Mouse (Mus musculus): ENCODE measurements around the gene Aaed1. TPM values are rescaled to one million over a fixed set of nuclear protein-coding genes. Genes with fewer than 3 reads are reported as not detected.

The Aaed1 gene
- polyA plus RNA-seq, 1 experiment from 2014 or later = 20.9 TPM

DNA sequence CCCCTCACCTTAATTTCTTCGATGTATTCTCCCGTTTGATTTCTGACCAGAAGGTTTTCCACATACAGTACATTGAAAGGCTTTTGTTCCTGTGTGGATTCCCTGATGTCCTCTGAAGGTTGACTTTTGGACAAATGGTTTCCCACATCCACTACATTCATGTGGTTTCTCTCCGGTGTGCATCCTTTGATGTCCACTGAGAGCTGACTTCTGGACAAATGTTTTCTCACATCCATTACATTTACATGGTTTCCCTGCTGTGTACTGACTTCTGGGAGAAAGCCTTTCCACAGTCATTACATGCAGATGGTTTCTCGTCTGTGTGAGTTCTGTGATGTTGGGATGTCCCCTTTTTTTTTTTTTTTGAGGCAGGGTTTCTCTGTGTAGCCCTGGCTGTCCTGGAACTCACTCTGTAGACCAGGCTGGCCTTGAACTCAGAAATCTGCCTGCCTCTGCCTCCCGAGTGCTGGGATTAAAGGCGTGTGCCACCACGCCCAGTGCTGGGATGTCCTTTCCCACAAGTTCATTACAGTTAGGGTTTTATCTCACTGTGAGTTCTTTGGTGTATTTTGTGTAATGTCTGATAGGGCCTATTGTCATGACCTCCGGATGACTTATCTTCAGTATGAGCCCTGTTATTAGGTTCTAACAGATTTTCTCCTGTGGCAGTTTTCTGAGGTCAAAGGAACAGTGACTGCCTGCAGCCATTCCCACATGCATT is 10.2 kb upstream of the Aaed1 start:
- Histone ChIP-seq H3K9ac (no peak overlapping the region), H3K4me2 (no peak overlapping the region), H3K4me1 (replicated peaks) (no peaks in the 10 kb centered on the region), H3K9me3 (no peaks in the 10 kb centered on the region), H3K27ac (replicated peaks) (no peak overlapping the region), H3K27me3 (no peaks in the 10 kb centered on the region), H3K36me3 (no peaks in the 10 kb centered on the region), H3K4me3 (no peak overlapping the region)
- 84% methylated on average over 8 of the region's 8 CpGs for WGBS
- no peak for ATAC-seq (ENCODE audit: low read depth)

DNA sequence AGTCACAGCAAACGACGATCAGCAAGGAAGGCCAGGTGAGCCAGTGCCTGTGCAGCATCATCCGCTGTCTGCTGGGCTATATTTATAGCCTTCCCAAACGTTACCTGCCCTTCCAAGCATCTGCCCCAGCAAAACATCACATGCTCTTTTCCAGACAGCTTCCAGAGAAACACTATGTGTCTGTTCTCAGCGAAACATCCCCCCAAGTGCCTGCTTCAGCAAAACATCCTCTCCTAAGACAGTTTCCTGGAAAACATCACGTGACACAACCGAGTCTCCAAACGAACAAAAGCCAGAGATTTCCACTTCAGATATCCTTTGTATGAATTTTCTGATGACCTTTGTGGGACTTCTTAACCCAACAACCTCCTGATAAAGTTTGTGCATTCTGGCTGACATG is 7.8 kb upstream of the Aaed1 start:
- no peak for ATAC-seq (ENCODE audit: low read depth)
- no peaks in the 10 kb centered on the region for H3K27me3 ChIP-seq
- H3K27ac ChIP-seq (replicated peaks) = no peak overlapping the region
- H3K9ac ChIP-seq = no peak overlapping the region
- H3K9me3 ChIP-seq = no peaks in the 10 kb centered on the region
- no peak overlapping the region for H3K4me2 ChIP-seq
- no peak overlapping the region for H3K4me3 ChIP-seq
- 87% methylated on average over 8 of the region's 8 CpGs for WGBS
- no peaks in the 10 kb centered on the region for H3K4me1 ChIP-seq (replicated peaks)
- H3K36me3 ChIP-seq = no peaks in the 10 kb centered on the region

DNA sequence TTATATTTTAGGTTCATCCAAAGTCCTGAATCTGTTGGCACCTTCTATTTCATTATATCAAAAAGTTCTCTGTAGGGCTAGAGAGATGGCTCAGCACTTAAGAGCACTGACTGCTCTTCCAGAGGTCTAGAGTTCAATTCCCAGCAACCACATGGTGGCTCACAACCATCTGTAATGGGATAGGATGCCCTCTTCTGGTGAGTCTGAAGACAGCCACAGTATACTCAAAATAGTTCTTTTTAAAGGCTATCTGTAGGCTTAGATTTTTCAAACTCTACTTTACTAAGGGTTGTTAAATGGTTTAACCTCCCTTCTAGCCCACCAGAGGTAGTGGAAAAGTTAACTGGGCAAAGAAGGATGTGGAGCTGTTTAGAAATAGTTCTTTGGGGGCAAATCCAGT is 7.3 kb upstream of the Aaed1 start:
- Histone ChIP-seq H3K4me3 (no peak overlapping the region), H3K27ac (replicated peaks) (no peak overlapping the region), H3K36me3 (no peaks in the 10 kb centered on the region), H3K9ac (no peak overlapping the region), H3K4me2 (no peak overlapping the region), H3K4me1 (replicated peaks) (no peaks in the 10 kb centered on the region), H3K9me3 (no peaks in the 10 kb centered on the region), H3K27me3 (no peaks in the 10 kb centered on the region)
- ATAC-seq (ENCODE audit: low read depth) = no peak

DNA sequence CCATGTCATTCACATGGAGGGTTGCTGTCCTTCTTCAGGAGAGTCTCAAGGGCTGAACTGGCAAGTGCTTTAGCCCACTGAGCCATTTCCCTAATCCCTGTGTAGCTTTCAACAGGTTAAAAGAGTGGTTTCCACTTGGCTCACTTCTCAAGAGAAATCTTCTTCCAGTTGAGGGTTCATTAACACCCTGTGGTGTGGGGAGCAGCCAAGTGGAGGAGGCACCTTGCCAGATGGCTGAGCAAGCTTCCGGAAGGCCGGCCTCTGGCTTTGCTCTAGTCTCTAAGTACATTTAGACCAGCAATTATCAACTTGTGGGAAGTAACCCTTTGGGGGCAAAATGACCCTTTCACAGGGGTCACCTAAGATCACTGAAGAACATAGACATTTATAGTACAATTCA is 5.8 kb upstream of the Aaed1 start:
- ATAC-seq (ENCODE audit: low read depth) = no peak
- H3K36me3 ChIP-seq = no peaks in the 10 kb centered on the region

DNA sequence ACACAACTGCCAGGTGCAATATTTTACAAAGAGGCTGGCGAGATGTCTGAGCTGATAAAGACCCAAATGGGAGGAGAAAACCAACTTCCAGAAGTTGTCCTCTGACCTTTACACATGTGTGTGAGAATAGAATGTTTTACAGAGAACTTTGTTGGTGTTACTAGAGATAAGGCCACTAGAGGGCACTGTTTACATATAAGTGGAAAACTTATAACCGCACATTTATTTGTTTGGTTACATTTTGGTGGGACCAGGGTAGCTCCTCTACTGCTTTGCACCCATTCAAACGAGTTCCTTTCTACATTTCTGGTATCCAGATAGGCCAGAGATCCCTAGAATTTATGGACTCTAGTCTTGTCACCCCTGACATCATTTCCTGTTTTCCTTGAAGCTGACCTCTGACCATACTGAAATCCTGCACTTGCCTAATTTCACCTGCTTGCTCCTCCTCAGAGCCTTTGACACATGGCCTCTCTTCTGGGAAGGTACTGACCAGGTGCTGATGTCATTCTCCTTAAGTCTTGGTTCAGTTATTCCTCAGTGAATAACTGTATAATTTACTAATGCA is 3.1 kb upstream of the Aaed1 start:
- no peaks in the 10 kb centered on the region for H3K36me3 ChIP-seq
- no peaks in the 10 kb centered on the region for H3K27me3 ChIP-seq
- H3K9me3 ChIP-seq = no peaks in the 10 kb centered on the region
- no peak overlapping the region for H3K4me2 ChIP-seq
- no peak overlapping the region for H3K4me3 ChIP-seq
- H3K27ac ChIP-seq (replicated peaks) = no peak overlapping the region
- ATAC-seq (ENCODE audit: low read depth) = no peak
- H3K9ac ChIP-seq = no peak overlapping the region
- 0% methylated on average over 3 of the region's 3 CpGs for WGBS
- H3K4me1 ChIP-seq (replicated peaks) = peaks cover 11% of the 10 kb centered on the region

More for the DNA sequence above, 5.8 kb upstream of the Aaed1 start:
- H3K9me3 ChIP-seq = no peaks in the 10 kb centered on the region
- no peak overlapping the region for H3K4me2 ChIP-seq
- WGBS = 76% methylated on average over 2 of the region's 2 CpGs
- H3K4me3 ChIP-seq = no peak overlapping the region
- H3K4me1 ChIP-seq (replicated peaks) = no peaks in the 10 kb centered on the region
- H3K27ac ChIP-seq (replicated peaks) = no peak overlapping the region
- H3K9ac ChIP-seq = no peak overlapping the region
- no peaks in the 10 kb centered on the region for H3K27me3 ChIP-seq

DNA sequence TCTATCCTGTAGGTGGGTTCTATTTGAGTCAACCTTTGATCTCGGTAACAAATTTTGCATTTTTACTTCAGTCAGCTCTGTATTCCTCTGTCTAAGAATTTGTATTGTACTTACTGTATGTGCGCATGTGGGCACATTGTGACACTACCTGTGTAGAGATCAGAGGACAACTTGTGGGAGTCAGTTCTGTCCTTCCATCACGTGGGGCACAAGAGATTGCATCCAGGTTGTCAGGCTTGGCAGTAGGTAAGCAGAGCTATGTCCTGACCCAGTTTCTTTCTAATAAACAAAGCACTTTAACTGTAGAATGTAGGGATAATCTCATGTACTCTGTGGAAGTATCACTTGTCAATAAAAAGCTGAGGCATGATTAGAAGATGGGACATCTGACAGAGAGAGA is 1.5 kb upstream of the Aaed1 start:
- H3K27me3 ChIP-seq = no peaks in the 10 kb centered on the region
- H3K4me3 ChIP-seq = no peak overlapping the region
- H3K9me3 ChIP-seq = no peaks in the 10 kb centered on the region
- H3K4me2 ChIP-seq = no peak overlapping the region
- H3K36me3 ChIP-seq = no peaks in the 10 kb centered on the region
- H3K27ac ChIP-seq (replicated peaks) = no peak overlapping the region
- 71% methylated on average over 3 of the region's 3 CpGs for WGBS
- no peak for ATAC-seq (ENCODE audit: low read depth)
- peaks cover 11% of the 10 kb centered on the region for H3K4me1 ChIP-seq (replicated peaks)
- H3K9ac ChIP-seq = no peak overlapping the region

DNA sequence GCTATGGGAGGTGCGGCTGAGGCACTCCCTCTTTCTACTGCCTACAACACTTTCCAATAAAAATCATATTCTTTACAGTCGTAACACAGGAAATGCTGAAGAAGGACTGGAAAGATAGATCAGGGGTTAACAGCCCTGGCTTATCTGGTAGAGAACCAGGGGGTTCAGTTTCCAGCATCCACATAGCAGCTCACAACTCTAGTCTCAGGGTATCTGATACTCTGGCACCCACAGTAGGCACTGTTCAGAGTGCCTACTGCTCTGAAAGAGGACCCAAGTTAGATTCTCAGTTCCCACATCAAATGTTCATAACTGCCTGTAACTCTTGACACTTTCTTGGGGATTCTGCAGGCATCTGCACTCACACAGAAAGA is 393 bp upstream of the Aaed1 start:
- Histone ChIP-seq H3K27ac (replicated peaks) (no peak overlapping the region), H3K9ac (peak overlapping the region; percentile 70; the same call in 1 of the 2 replicates), H3K36me3 (no peaks in the 10 kb centered on the region), H3K4me2 (peak overlapping the region; percentile 63), H3K9me3 (no peaks in the 10 kb centered on the region), H3K4me3 (peak overlapping the region; percentile 57), H3K4me1 (replicated peaks) (peaks cover 11% of the 10 kb centered on the region), H3K27me3 (no peaks in the 10 kb centered on the region)
- WGBS = 0% methylated on average over 2 of the region's 2 CpGs
- peak; percentile 59 for ATAC-seq (ENCODE audit: low read depth)

DNA sequence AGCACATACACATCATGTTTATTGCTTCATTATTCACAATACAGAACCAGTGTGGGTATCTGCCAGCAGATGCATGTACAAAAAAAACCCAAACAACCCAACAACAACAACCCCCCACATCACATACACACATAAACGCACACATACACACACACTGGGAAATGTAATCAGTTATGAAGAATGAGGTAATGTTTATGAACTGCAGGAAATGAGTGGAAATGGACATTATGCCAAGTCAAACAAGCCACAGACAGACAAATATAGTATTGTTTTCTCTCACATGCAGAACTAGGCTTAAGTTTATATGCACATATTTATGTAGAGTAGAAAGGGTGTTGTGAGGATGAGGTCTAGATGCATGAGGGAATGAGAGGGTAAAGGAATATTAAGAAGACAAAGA is 1.2 kb downstream of the Aaed1 start:
- no peaks in the 10 kb centered on the region for H3K9me3 ChIP-seq
- H3K4me2 ChIP-seq = peak overlapping the region; percentile 63
- peaks cover 11% of the 10 kb centered on the region for H3K4me1 ChIP-seq (replicated peaks)
- H3K4me3 ChIP-seq = peak overlapping the region; percentile 57; the same call in 1 of the 2 replicates
- no peak overlapping the region for H3K27ac ChIP-seq (replicated peaks)
- WGBS = 89% methylated on average over 1 of the region's 1 CpGs
- H3K9ac ChIP-seq = peak overlapping the region; percentile 70; the same call in 1 of the 2 replicates
- H3K36me3 ChIP-seq = peaks cover 9% of the 10 kb centered on the region; the same call in 1 of the 2 replicates
- H3K27me3 ChIP-seq = no peaks in the 10 kb centered on the region
- no peak for ATAC-seq (ENCODE audit: low read depth)

DNA sequence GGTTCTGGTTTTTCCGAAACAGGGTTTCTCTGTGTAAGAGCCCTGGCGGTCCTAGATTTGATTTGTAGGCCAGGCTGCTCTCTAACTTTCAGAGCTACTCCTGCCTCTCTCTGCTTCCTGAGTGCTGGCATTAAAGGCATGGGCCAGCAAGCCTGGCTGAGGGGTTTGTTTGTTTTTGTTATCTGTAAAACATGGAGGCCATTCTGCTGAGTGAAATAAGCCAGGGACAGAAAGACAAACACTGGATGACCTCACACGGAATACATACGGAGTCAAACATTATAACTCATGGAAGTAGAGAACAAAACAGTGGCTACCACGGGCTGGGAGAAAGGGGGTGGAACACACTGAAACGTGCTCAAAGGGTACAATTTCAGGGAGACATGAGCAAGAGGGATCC is 1.9 kb downstream of the Aaed1 start:
- Histone ChIP-seq H3K4me3 (no peak overlapping the region), H3K27me3 (no peaks in the 10 kb centered on the region), H3K36me3 (peaks cover 9% of the 10 kb centered on the region; the same call in 1 of the 2 replicates), H3K4me1 (replicated peaks) (peaks cover 11% of the 10 kb centered on the region), H3K27ac (replicated peaks) (no peak overlapping the region), H3K9ac (no peak overlapping the region), H3K4me2 (0 out of 2 replicates have a peak overlapping the region, but pooled peaks have one; percentile 63), H3K9me3 (no peaks in the 10 kb centered on the region)
- no peak for ATAC-seq (ENCODE audit: low read depth)
- WGBS = 81% methylated on average over 6 of the region's 6 CpGs

DNA sequence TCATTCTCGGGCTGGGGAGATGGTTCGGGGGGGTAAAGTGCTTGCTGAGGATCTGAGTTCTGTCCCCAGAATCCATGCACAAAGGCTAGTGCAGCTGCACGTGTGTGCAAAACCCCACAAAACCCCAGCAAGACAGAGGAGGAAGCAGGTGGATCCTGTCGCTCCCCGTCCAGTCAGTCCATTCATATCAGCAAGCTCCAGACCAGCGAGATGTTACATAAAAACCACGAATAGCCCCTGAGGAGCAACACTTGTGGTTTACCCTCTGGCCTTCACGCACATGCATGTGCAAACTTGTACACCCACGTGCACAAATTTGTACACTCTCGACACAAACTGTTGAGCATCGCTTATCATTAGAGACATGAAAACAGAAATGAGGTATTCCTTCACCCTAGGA is 2.7 kb downstream of the Aaed1 start:
- H3K27ac ChIP-seq (replicated peaks) = no peak overlapping the region
- H3K4me3 ChIP-seq = no peak overlapping the region
- 79% methylated on average over 11 of the region's 11 CpGs for WGBS
- peaks cover 11% of the 10 kb centered on the region; the same call in 1 of the 2 replicates for H3K36me3 ChIP-seq
- peaks cover 11% of the 10 kb centered on the region for H3K4me1 ChIP-seq (replicated peaks)
- H3K9me3 ChIP-seq = no peaks in the 10 kb centered on the region
- H3K9ac ChIP-seq = no peak overlapping the region
- no peak for ATAC-seq (ENCODE audit: low read depth)
- no peak overlapping the region for H3K4me2 ChIP-seq
- H3K27me3 ChIP-seq = no peaks in the 10 kb centered on the region

DNA sequence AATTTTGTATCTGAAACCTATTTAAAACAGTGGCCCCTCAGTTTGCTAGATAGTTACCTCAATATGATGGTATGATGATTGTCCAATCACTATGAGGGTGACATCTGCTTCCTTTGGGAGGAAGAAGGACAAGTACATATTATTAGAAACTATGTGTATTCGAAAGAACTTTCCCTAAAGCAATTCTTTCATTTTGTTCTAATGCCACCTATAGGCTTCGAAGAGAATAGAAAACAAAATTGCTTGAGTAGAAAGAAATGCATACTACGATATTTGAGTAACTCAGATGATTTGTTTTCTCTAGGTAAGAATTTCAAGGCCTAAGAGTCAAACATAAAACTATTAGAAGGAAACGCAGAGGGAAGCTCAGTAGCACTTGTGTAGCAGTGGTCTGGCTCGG is 3.5 kb downstream of the Aaed1 start:
- Histone ChIP-seq H3K36me3 (peaks cover 16% of the 10 kb centered on the region; the same call in 1 of the 2 replicates), H3K4me3 (no peak overlapping the region), H3K4me2 (no peak overlapping the region), H3K27ac (replicated peaks) (no peak overlapping the region), H3K9me3 (no peaks in the 10 kb centered on the region), H3K9ac (no peak overlapping the region), H3K4me1 (replicated peaks) (peaks cover 11% of the 10 kb centered on the region), H3K27me3 (no peaks in the 10 kb centered on the region)
- ATAC-seq (ENCODE audit: low read depth) = no peak
- WGBS = 81% methylated on average over 5 of the region's 5 CpGs

DNA sequence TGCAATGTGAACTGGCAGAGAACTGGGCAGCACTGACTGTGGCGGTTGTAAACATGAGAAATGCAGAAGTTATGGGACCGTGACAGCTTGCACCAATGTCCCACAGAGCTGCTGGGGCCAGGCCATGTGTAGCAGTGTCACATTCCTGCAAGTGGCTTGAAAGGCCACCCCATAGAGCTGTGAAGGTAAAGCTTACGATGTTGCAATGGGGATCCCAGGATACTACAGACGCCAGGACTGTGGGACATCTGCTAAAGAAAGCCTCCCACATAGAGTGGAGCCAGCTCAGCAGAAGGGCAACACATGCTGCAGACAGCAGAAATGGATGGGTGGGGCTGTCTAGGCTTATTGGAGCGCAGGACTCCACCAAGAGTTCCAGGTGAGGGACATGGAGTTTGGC is 5.0 kb downstream of the Aaed1 start:
- H3K9ac ChIP-seq = no peak overlapping the region
- no peak for ATAC-seq (ENCODE audit: low read depth)
- H3K9me3 ChIP-seq = no peaks in the 10 kb centered on the region
- 84% methylated on average over 5 of the region's 5 CpGs for WGBS
- H3K27ac ChIP-seq (replicated peaks) = no peak overlapping the region
- H3K4me2 ChIP-seq = no peak overlapping the region
- no peaks in the 10 kb centered on the region for H3K27me3 ChIP-seq
- peaks cover 11% of the 10 kb centered on the region for H3K4me1 ChIP-seq (replicated peaks)
- peaks cover 21% of the 10 kb centered on the region for H3K36me3 ChIP-seq
- no peak overlapping the region for H3K4me3 ChIP-seq

DNA sequence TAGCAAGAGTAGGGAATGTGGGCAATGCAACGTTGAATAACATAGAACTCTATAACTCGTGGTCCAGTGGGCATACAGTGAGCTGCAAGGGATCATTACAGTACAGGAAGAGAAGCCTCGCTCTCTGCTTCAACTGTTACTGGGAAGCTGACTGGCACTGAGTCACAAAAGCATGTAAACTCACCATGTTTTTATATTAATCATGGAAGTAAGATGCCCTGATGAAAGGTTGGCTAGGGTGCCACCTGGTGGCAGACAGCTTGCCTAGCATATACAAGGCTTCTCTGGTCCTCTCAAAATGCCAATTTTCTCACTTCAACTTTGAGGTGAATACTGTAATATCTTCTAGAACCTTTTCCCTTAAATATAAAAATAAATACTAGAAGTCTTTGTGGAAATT is 6.4 kb downstream of the Aaed1 start:
- no peak overlapping the region for H3K9ac ChIP-seq

More for the DNA sequence above, 6.4 kb downstream of the Aaed1 start:
- H3K9me3 ChIP-seq = no peaks in the 10 kb centered on the region
- 80% methylated on average over 3 of the region's 3 CpGs for WGBS
- no peak overlapping the region for H3K4me3 ChIP-seq
- peaks cover 3% of the 10 kb centered on the region; the same call in 1 of the 2 replicates for H3K4me1 ChIP-seq (replicated peaks)
- H3K4me2 ChIP-seq = no peak overlapping the region
- H3K36me3 ChIP-seq = peaks cover 21% of the 10 kb centered on the region
- H3K27ac ChIP-seq (replicated peaks) = no peak overlapping the region
- no peaks in the 10 kb centered on the region for H3K27me3 ChIP-seq
- 0 out of 2 replicates have a peak, but pooled peaks have one; percentile 45 for ATAC-seq (ENCODE audit: low read depth)

Data from neural tube, embryonic 13.5 days (tissue).